Mouse (Mus musculus): Measurements from ENCODE around the gene Krt19.

DNA sequence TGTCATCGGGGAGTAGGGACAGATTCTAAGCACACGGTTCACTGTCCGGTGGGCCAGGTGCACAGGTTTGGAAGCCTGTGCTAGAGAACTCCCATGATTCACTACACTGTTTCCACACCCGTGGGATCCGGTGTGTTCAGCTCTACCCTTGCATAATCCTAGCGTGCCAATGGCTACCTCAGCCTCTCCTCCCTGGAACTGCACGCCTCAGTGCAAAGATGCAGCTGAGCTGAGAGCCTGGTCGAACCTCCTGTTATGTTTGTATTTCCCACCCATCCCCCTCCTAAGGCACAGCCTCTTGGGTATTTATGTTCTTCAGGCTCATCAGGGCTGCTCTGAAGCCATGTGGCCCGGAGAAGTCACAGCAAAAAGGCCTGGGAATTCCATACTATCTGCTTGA, 50.6 kb downstream of the Krt19 start:
- TF ChIP-seq CTCF (IDR thresholded peaks at IDR 0.05; ENCODE audit: extremely low read depth, insufficient read depth, low read length) (no peak), POLR2A (IDR thresholded peaks at IDR 0.05; ENCODE audit: extremely low read depth, insufficient read depth, low read length) (no peak)
